Mouse (Mus musculus): Measurements from ENCODE around the gene Fli1. TPM values are rescaled to one million over a fixed set of nuclear protein-coding genes. Genes with fewer than 3 reads are reported as not detected.

Fli1 gene
- polyA plus RNA-seq (2015; fragmentation: Nextera tagmentation; extraction: Ambion mirVana), result 20.1 and 23.4 TPM in 2 replicates

DNA sequence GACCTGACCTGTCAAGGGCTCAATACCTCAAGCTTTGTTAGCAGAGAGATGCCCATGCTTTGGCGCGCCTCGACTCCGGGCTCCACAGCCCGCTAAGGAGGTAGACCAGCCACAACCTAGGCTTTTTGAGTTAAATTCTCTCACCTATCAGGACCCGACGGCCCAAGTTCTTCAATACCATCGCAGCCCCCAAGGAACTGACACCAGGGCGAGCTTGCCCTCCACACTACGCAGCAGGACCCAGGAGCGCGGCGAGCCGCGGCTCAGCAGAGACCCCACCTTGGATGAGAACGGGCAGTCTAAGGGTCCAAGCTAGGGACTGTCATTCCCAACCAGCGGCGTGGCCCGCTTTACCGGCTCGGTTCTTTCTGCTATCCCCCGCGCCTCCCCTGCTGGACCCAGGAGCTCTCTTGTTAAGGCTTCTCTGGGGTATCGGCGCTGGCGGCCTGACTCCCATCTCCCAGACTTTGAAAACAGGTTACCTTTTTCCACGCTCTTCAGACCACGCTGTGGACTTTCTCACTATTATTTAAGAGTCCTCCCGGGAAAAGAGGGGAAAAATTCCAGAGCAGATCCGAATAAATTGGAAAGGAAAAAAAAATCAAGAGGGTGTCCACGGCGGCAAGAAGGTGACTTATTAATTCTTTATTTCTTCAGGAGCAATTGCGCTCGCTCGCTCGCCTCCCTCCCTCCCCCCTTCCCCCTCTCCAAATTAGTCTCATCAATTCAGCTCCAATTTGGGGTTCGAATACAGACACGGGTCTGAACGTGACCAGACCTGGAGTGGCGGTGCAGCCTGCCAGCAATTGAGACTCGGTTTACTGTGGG lies at the start of gene Fli1:
Gene Fli1, minus strand, starts transcription at position 650 of the 828 bp plus-strand sequence.
- WGBS, result 2% methylated on average over 41 of the region's 41 CpGs
- Histone ChIP-seq H3K4me2 (ENCODE audit: low read depth, low read length) (peak within 1 kb of the TSS; percentile 90), H3K4me3 (ENCODE audit: low read length) (peak within 1 kb of the TSS; percentile 76), H3K4me1 (ENCODE audit: control insufficient read depth, insufficient read depth, low read length) (peaks cover 29% of the 10 kb centered on the region), H3K27ac (ENCODE audit: low read length) (peak within 1 kb of the TSS; percentile 92), H3K36me3 (ENCODE audit: control insufficient read depth, insufficient read depth) (no peaks in the 10 kb centered on the region), H3K9me3 (replicated peaks; ENCODE audit: control insufficient read depth, low read length) (no peaks in the 10 kb centered on the region), H3K9ac (ENCODE audit: low read length) (peak within 1 kb of the TSS; percentile 93), H3K27me3 (ENCODE audit: control insufficient read depth, insufficient read depth, low read length) (peaks cover 31% of the 10 kb centered on the region)
- no peak for ATAC-seq (replicated peaks; ENCODE audit: extremely low read depth, insufficient read depth, low FRiP score)

DNA sequence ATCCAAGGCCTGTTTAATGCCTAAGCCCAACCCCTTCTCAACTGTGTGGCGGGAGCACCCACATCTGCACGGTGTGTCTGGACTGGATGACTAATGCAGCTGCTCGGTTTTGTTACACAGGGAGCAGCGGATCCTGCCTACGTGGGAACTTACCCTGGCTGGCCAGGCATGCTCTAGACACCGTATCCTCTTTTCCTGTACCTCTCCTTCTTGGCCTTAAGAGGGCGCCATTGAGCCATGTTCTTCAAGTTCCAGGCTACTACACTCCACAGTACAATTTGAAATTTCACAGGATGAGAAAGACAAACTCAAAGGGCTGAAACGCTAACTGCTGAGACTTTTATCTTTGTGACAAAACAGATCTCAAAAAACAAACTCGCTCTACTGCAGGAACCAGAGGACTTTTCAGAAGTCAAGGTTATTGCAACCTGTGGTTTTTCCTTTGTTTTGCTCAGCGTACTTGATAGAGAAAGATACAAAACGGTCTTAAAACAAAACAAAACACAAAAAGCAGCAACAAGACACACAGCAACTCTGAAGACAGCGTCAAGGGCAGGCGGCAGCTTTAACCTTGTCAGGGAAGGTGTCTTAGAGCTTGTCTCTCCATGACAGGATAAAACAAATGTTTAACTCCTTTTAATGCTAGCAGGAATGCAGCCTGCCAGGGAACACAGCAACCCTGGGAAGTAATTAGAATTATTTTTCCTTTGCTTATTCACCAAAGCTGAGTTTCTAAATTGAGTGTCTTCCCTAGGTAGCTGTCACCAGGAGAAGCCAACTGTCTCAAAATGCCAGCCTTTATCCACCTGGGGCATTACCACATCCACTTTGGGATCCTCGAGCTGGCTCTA lies 49.3 kb upstream of the Fli1 start:
- H3K27me3 ChIP-seq (ENCODE audit: control insufficient read depth, insufficient read depth, low read length), result no peaks in the 10 kb centered on the region
- H3K27ac ChIP-seq (ENCODE audit: low read length), result peak overlapping the region; percentile 67
- no peaks in the 10 kb centered on the region for H3K9me3 ChIP-seq (replicated peaks; ENCODE audit: control insufficient read depth, low read length)
- H3K4me3 ChIP-seq (ENCODE audit: low read length), result peak overlapping the region; percentile 23
- peak; percentile 89 for ATAC-seq (replicated peaks; ENCODE audit: extremely low read depth, insufficient read depth, low FRiP score)
- no peaks in the 10 kb centered on the region for H3K36me3 ChIP-seq (ENCODE audit: control insufficient read depth, insufficient read depth)
- peak overlapping the region; percentile 55 for H3K4me2 ChIP-seq (ENCODE audit: low read depth, low read length)
- H3K4me1 ChIP-seq (ENCODE audit: control insufficient read depth, insufficient read depth, low read length), result peaks cover 19% of the 10 kb centered on the region
- WGBS, result 10% methylated on average over 14 of the region's 14 CpGs
- H3K9ac ChIP-seq (ENCODE audit: low read length), result peak overlapping the region; percentile 59

- H3K9ac ChIP-seq (ENCODE audit: low read length), result no peak overlapping the region
- no peak overlapping the region for H3K4me3 ChIP-seq (ENCODE audit: low read length)
- no peaks in the 10 kb centered on the region for H3K27me3 ChIP-seq (ENCODE audit: control insufficient read depth, insufficient read depth, low read length)
- ATAC-seq (replicated peaks; ENCODE audit: extremely low read depth, insufficient read depth, low FRiP score), result no peak
- H3K9me3 ChIP-seq (replicated peaks; ENCODE audit: control insufficient read depth, low read length), result no peaks in the 10 kb centered on the region
- peaks cover 17% of the 10 kb centered on the region for H3K4me1 ChIP-seq (ENCODE audit: control insufficient read depth, insufficient read depth, low read length)
- H3K27ac ChIP-seq (ENCODE audit: low read length), result no peak overlapping the region
- H3K36me3 ChIP-seq (ENCODE audit: control insufficient read depth, insufficient read depth), result no peaks in the 10 kb centered on the region
- 67% methylated on average over 5 of the region's 5 CpGs for WGBS
- no peak overlapping the region for H3K4me2 ChIP-seq (ENCODE audit: low read depth, low read length)
Observed at GRCm38 (mm10) chr9:32590571-32590970, 47.9 kb upstream of the Fli1 start.

DNA sequence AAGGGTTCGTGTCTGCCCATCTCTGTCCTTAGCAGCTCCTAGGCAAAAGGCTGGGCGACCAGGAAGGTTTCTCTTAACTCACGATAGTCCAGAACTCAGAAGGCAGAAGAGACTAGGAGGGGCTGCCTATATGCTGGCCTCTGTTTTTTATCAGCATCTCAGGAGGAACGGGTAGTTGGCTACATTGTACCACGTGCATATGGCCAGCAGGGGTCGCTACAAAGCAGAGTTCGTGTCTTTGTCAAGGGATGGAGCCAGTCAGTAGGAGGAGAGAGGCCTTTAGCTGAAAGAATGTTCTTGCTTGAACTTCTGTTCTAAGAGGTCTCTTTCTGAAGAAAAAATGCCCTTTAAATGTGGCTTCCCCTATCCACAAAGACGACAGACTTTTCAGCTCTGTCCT lies 47.2 kb upstream of the Fli1 start:
- peaks cover 14% of the 10 kb centered on the region for H3K4me1 ChIP-seq (ENCODE audit: control insufficient read depth, insufficient read depth, low read length)
- no peak overlapping the region for H3K4me2 ChIP-seq (ENCODE audit: low read depth, low read length)
- H3K9me3 ChIP-seq (replicated peaks; ENCODE audit: control insufficient read depth, low read length), result no peaks in the 10 kb centered on the region
- 6% methylated on average over 8 of the region's 8 CpGs for WGBS
- H3K27ac ChIP-seq (ENCODE audit: low read length), result no peak overlapping the region
- no peaks in the 10 kb centered on the region for H3K27me3 ChIP-seq (ENCODE audit: control insufficient read depth, insufficient read depth, low read length)
- 0 out of 2 replicates have a peak, but pooled peaks have one; percentile 35 for ATAC-seq (replicated peaks; ENCODE audit: extremely low read depth, insufficient read depth, low FRiP score)
- H3K9ac ChIP-seq (ENCODE audit: low read length), result no peak overlapping the region
- H3K36me3 ChIP-seq (ENCODE audit: control insufficient read depth, insufficient read depth), result no peaks in the 10 kb centered on the region
- H3K4me3 ChIP-seq (ENCODE audit: low read length), result no peak overlapping the region

DNA sequence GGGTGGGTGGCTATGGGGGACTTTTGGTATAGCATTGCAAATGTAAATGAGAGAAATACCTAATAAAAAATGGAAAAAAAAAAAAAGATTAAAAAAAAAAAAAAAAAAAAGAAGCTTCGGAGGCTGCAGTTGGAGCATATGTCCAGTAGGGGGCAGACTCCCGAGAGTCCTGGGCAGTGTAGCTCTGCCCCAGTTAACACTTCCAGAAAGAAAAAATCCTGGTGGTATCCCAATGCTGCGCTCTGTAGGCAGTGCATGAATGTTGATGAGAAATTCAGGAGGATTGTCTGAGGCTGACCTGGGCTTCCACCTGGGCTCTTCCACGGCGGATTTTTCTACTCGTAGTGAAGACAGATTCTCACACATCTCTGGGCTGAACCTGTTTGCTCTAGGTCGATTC lies 42.7 kb upstream of the Fli1 start:
- ATAC-seq (replicated peaks; ENCODE audit: extremely low read depth, insufficient read depth, low FRiP score), result no peak
- peaks cover 2% of the 10 kb centered on the region; the same call in 1 of the 2 replicates for H3K4me1 ChIP-seq (ENCODE audit: control insufficient read depth, insufficient read depth, low read length)
- no peaks in the 10 kb centered on the region for H3K27me3 ChIP-seq (ENCODE audit: control insufficient read depth, insufficient read depth, low read length)
- no peaks in the 10 kb centered on the region for H3K36me3 ChIP-seq (ENCODE audit: control insufficient read depth, insufficient read depth)
- H3K9me3 ChIP-seq (replicated peaks; ENCODE audit: control insufficient read depth, low read length), result no peaks in the 10 kb centered on the region
- H3K4me2 ChIP-seq (ENCODE audit: low read depth, low read length), result no peak overlapping the region
- WGBS, result 50% methylated on average over 7 of the region's 7 CpGs
- H3K9ac ChIP-seq (ENCODE audit: low read length), result no peak overlapping the region
- no peak overlapping the region for H3K27ac ChIP-seq (ENCODE audit: low read length)
- H3K4me3 ChIP-seq (ENCODE audit: low read length), result no peak overlapping the region

GRCm38 (mm10) chr9:32583905-32584304 lies 41.2 kb upstream of the Fli1 start:
- ATAC-seq (replicated peaks; ENCODE audit: extremely low read depth, insufficient read depth, low FRiP score), result no peak
- 79% methylated on average over 6 of the region's 6 CpGs for WGBS

DNA sequence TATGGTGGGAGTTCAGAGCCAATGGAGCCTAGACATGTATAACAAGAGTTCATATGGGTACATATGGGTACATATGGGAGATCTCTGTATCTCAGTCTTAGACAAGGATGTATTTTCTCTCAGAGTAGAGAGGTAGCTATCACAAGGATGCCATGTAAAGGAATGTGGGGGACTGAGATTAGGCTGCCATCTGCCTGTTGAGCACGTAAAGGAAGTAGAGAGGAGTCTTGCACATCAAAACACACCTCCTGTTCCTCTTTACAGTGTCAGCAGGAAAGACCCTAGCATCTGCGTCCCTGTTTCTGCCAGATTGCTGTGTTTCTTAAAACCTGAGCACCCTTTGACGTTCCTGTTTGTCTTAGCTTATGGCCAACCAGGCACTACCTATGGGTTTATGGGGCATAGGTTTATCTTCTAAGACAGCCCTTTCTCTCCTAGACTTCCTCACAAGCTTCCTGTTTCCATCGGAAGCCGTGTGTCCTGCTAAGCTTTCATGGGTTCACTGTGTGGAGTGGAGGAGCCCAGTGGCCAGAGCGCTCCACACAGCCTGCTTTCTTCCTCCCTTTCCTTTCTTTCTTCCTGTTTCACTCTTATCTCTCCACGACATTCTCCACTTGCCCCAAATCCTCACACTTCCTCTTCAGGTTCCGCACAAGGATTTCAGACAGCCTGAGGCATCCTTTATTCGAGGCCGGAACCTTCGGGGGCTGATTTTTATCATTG lies 39.4 kb upstream of the Fli1 start:
- Histone ChIP-seq H3K27me3 (ENCODE audit: control insufficient read depth, insufficient read depth, low read length) (no peaks in the 10 kb centered on the region), H3K4me1 (ENCODE audit: control insufficient read depth, insufficient read depth, low read length) (no peaks in the 10 kb centered on the region), H3K4me2 (ENCODE audit: low read depth, low read length) (no peak overlapping the region), H3K9me3 (replicated peaks; ENCODE audit: control insufficient read depth, low read length) (no peaks in the 10 kb centered on the region), H3K9ac (ENCODE audit: low read length) (no peak overlapping the region), H3K4me3 (ENCODE audit: low read length) (no peak overlapping the region), H3K27ac (ENCODE audit: low read length) (no peak overlapping the region), H3K36me3 (ENCODE audit: control insufficient read depth, insufficient read depth) (no peaks in the 10 kb centered on the region)
- ATAC-seq (replicated peaks; ENCODE audit: extremely low read depth, insufficient read depth, low FRiP score), result no peak
- 48% methylated on average over 11 of the region's 11 CpGs for WGBS

More at GRCm38 (mm10) chr9:32583905-32584304, 41.2 kb upstream of the Fli1 start:
- Histone ChIP-seq H3K4me1 (ENCODE audit: control insufficient read depth, insufficient read depth, low read length) (no peaks in the 10 kb centered on the region), H3K27me3 (ENCODE audit: control insufficient read depth, insufficient read depth, low read length) (no peaks in the 10 kb centered on the region), H3K4me2 (ENCODE audit: low read depth, low read length) (no peak overlapping the region), H3K27ac (ENCODE audit: low read length) (no peak overlapping the region), H3K9ac (ENCODE audit: low read length) (no peak overlapping the region), H3K4me3 (ENCODE audit: low read length) (no peak overlapping the region), H3K36me3 (ENCODE audit: control insufficient read depth, insufficient read depth) (no peaks in the 10 kb centered on the region), H3K9me3 (replicated peaks; ENCODE audit: control insufficient read depth, low read length) (no peaks in the 10 kb centered on the region)

DNA sequence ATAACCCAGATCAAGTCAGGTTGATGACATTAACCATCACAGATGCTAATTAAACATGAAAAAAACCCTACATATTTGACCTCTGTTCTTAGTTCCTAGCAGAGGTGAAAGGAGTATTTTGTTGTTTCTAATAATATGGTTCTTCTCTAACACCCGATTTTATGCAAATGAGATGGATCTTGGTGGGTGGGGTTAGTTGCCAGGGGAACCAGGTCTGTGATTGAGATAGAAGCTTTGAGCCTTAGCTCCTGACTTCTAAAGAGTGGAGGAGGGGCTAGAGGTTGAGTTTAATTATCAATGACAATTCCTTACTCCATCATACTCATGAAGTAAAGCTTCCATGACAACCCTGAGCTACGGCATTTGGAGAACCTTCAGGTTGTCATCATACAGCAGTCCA lies 35.8 kb upstream of the Fli1 start:
- H3K36me3 ChIP-seq (ENCODE audit: control insufficient read depth, insufficient read depth), result no peaks in the 10 kb centered on the region
- no peaks in the 10 kb centered on the region for H3K9me3 ChIP-seq (replicated peaks; ENCODE audit: control insufficient read depth, low read length)
- H3K27ac ChIP-seq (ENCODE audit: low read length), result no peak overlapping the region
- H3K4me1 ChIP-seq (ENCODE audit: control insufficient read depth, insufficient read depth, low read length), result no peaks in the 10 kb centered on the region
- H3K9ac ChIP-seq (ENCODE audit: low read length), result no peak overlapping the region
- WGBS, result 76% methylated on average over 2 of the region's 2 CpGs
- H3K27me3 ChIP-seq (ENCODE audit: control insufficient read depth, insufficient read depth, low read length), result no peaks in the 10 kb centered on the region
- no peak for ATAC-seq (replicated peaks; ENCODE audit: extremely low read depth, insufficient read depth, low FRiP score)
- no peak overlapping the region for H3K4me2 ChIP-seq (ENCODE audit: low read depth, low read length)
- no peak overlapping the region for H3K4me3 ChIP-seq (ENCODE audit: low read length)
